11 mouse cellular contexts compared by ENCODE assay signal in genomic region chr11:68384131-68384530, GRCm38 (mm10). TPM values are rescaled to one million over a fixed set of nuclear protein-coding genes. Genes with fewer than 3 reads are reported as not detected.
DNase-seq lines count a peak whose midpoint lies in the region; ATAC-seq and TF ChIP-seq lines count a peak whose summit lies in the region.
"Had no signal": no experiment of that assay in that cellular context is flagged by ENCODE, and none has a peak within 500 bp of the region (broad histone marks: within the 10 kb centered on the region; RNA-seq: fewer than 3 reads in every experiment).

No protein-coding gene starts in this region.

- 0 out of 2 replicates have a peak, but pooled peaks cover 3% of the 10 kb centered on the region for H3K4me1 ChIP-seq in cerebellum, adult 2 months (ENCODE audit: control insufficient read depth, insufficient read depth, low read length)
- peaks cover 12% of the 10 kb centered on the region for H3K4me1 ChIP-seq in lung, postnatal 0 days (ENCODE audit: insufficient read depth, low read depth, low read length)
- H3K4me1 ChIP-seq in limb, embryonic 13.5 days: peaks cover 33% of the 10 kb centered on the region

- WGBS in cerebellum, adult 2 months: 24% methylated on average over 12 of the region's 12 CpGs
- 26% methylated on average over 12 of the region's 12 CpGs for whole genome bisulfite sequencing in lung, postnatal 0 days
- WGBS in limb, embryonic 13.5 days: 6% methylated on average over 12 of the region's 12 CpGs

- H3K36me3 ChIP-seq in lung, postnatal 0 days (ENCODE audit: insufficient read depth, low read length): no peaks in the 10 kb centered on the region
- no peaks in the 10 kb centered on the region for H3K36me3 ChIP-seq in limb, embryonic 13.5 days
- H3K36me3 ChIP-seq: liver, embryonic 12.5 days had no signal

- no peak for ATAC-seq in lung, postnatal 0 days
- no peak for ATAC-seq in limb, embryonic 13.5 days (ENCODE audit: low FRiP score, low read depth)
- ATAC-seq in erythroid progenitor cell, adult 5-6 weeks (replicated peaks; ENCODE audit: low FRiP score, poor library complexity, severe bottlenecking): no peak
- ATAC-seq: liver, embryonic 12.5 days had no signal

- no peak for TF ChIP-seq CTCF in cerebellum, adult 2 months (IDR thresholded peaks at IDR 0.05; ENCODE audit: borderline replicate concordance, insufficient read depth, low read depth, low read length)
- TF ChIP-seq CTCF in lung, postnatal 0 days (IDR thresholded peaks at IDR 0.05): no peak

- H3K27ac ChIP-seq in cerebellum, adult 2 months (ENCODE audit: insufficient read depth, low read length): no peak overlapping the region
- H3K27ac ChIP-seq in lung, postnatal 0 days (ENCODE audit: low read length): no peak overlapping the region
- no peak overlapping the region for H3K27ac ChIP-seq in limb, embryonic 13.5 days
- H3K27ac ChIP-seq: liver, embryonic 12.5 days had no signal

- no peak overlapping the region for H3K9ac ChIP-seq in lung, postnatal 0 days (replicated peaks; ENCODE audit: low read depth)
- H3K9ac ChIP-seq in limb, embryonic 13.5 days: no peak overlapping the region
- H3K9ac ChIP-seq: liver, embryonic 12.5 days had no signal

- no peak for TF ChIP-seq EP300 in lung, postnatal 0 days (IDR thresholded peaks at IDR 0.05)

- H3K4me3 ChIP-seq in cerebellum, adult 2 months (replicated peaks; ENCODE audit: insufficient read depth, low read depth, low read length): peak overlapping the region; percentile 53
- peak overlapping the region; percentile 68; the same call in 1 of the 2 replicates for H3K4me3 ChIP-seq in lung, postnatal 0 days (ENCODE audit: low read depth, low read length)
- peak overlapping the region; percentile 64 for H3K4me3 ChIP-seq in limb, embryonic 13.5 days

- no peak for DNase-seq in cerebellum, adult 2 months
- DNase-seq in cerebellum, postnatal 36 days: no peak
- DNase-seq in lung, postnatal 0 days (ENCODE audit: low spot score): no peak
- no peak for DNase-seq in lung, adult 18-20 months
- no peak for DNase-seq in right cerebral cortex, adult 18-20 months
- no peak for DNase-seq in MN1 (ENCODE audit: low spot score)
- DNase-seq: cerebellum, adult 9-11 months had no signal

- peak overlapping the region; percentile 93; the same call in 1 of the 2 replicates for H3K4me2 ChIP-seq in lung, postnatal 0 days (replicated peaks; ENCODE audit: low read depth, low read length)
- peak overlapping the region; percentile 96 for H3K4me2 ChIP-seq in limb, embryonic 13.5 days (replicated peaks)

- peaks cover 1% of the 10 kb centered on the region for H3K27me3 ChIP-seq in cerebellum, adult 2 months (ENCODE audit: control insufficient read depth, insufficient read depth, low read length)
- peaks cover 53% of the 10 kb centered on the region for H3K27me3 ChIP-seq in lung, postnatal 0 days (replicated peaks; ENCODE audit: insufficient read depth, low read length)
- peaks cover 81% of the 10 kb centered on the region for H3K27me3 ChIP-seq in limb, embryonic 13.5 days

- TF ChIP-seq POLR2A in cerebellum, adult 2 months (IDR thresholded peaks at IDR 0.05; ENCODE audit: borderline replicate concordance, insufficient read depth, low read length): no peak

- no peaks in the 10 kb centered on the region for H3K9me3 ChIP-seq in lung, postnatal 0 days (ENCODE audit: low read length)
- no peaks in the 10 kb centered on the region for H3K9me3 ChIP-seq in limb, embryonic 13.5 days
- H3K9me3 ChIP-seq: liver, embryonic 12.5 days had no signal

RNA-seq across cellular contexts. Expression of gene Ntn1, which starts 16.5 kb away (rescaled TPM):
- polyA plus RNA-seq in cerebellum, adult 2 months (2012; rRNA removed): 22.0 and 26.2 TPM in 2 replicates
- 7.0 and 7.2 TPM in 2 replicates for polyA plus RNA-seq in lung, postnatal 0 days (2015; fragmentation: Nextera tagmentation; extraction: Ambion mirVana)
- polyA plus RNA-seq in limb, embryonic 13.5 days (2015; fragmentation: Nextera tagmentation; extraction: Ambion mirVana): 5.5 and 7.0 TPM in 2 replicates
- not detected in 2 replicates for total RNA-seq in erythroid progenitor cell, adult 5-6 weeks (2015; ENCODE audit: low replicate concordance)
- not detected in 2 replicates for total RNA-seq in erythroid progenitor cell, adult 5-6 weeks (2017; ENCODE audit: low replicate concordance)
- total RNA-seq: hematopoietic stem cell, adult 5-6 weeks had no signal

RNA-seq across cellular contexts. Expression of gene Pik3r5, which starts 47.8 kb away (rescaled TPM):
- 0.93 TPM in 2 replicates for polyA plus RNA-seq in cerebellum, adult 2 months (2012; rRNA removed)
- 1.1 and 1.2 TPM in 2 replicates for polyA plus RNA-seq in lung, postnatal 0 days (2015; fragmentation: Nextera tagmentation; extraction: Ambion mirVana)
- polyA plus RNA-seq in limb, embryonic 13.5 days (2015; fragmentation: Nextera tagmentation; extraction: Ambion mirVana): 0.51 and 0.61 TPM in 2 replicates
- total RNA-seq in erythroid progenitor cell, adult 5-6 weeks (2015; ENCODE audit: low replicate concordance): 3.8 and 6.8 TPM in 2 replicates
- total RNA-seq in erythroid progenitor cell, adult 5-6 weeks (2017; ENCODE audit: low replicate concordance): 1.9 and 10.0 TPM in 2 replicates
